Comparison of ENCODE assay signal across 8 mouse cellular contexts in the genomic region with DNA sequence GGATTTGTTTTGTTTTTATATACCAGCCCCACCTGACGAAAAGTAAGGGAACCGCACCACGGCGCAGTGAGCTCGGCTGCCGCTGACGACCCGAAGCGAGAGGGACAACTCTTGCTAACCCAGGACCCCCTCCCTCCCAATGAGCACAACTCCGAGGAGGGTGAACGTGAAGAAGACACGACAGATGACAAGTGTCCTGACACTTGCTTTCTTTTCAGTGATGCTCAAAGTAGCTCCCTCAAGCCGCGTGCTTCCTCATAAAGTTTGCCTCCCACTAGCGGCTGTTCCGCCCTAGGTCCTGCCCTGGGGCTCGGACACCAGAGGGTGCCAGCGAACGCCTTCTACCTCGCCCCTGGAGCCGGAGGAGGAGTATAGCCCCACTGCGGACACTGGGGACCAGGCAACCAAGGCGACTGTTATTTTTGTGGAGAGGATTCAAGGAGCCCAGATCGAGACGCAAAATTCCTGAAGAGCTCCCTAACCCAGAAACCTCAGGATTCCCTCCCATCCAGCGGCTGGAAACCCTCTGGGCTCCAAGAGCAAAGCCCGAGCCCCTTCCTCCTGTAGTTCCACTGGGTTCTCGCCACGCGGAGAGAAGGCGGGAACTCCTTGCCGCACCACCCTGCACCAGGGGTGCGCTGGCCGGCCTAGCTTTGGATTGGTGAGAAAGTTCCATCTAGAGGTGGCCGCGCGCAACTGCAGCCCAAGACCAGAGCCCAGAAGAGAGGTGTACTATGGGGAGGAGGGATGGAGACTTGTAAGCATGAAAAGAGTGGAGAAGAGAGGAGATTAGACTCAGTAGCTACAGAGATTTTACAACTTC. TPM values are rescaled to one million over a fixed set of nuclear protein-coding genes. Genes with fewer than 3 reads are reported as not detected.
DNase-seq lines count a peak whose midpoint lies in the region; ATAC-seq and TF ChIP-seq lines count a peak whose summit lies in the region.

No protein-coding gene starts in this region.

- POLR2A ChIA-PET in Patski (lab: Charles Lee), result no interaction called here

- ATAC-seq in Patski, result peak; percentile 97
- ATAC-seq in hindbrain, embryonic 14.5 days (ENCODE audit: low FRiP score), result peak; percentile 91

- peak; percentile 15 for DNase-seq in Patski (ENCODE audit: low read depth, low spot score)
- DNase-seq in cerebellum, postnatal 10 days, result peak; percentile 92 to 94
- peak; percentile 75 to 88 for DNase-seq in frontal cortex, postnatal 14 days (ENCODE audit: low spot score in 2 of 2)
- peak; percentile 83 for DNase-seq in hindbrain, embryonic 14.5 days (ENCODE audit: low spot score)
- peak; percentile 85 to 86 for DNase-seq in layer of hippocampus, postnatal 36 days
- peak; percentile 79 for DNase-seq in lung, postnatal 36 days
- peak; percentile 94 for DNase-seq in retina, postnatal 1 day
- peak; percentile 43 for DNase-seq in urinary bladder, adult 2 months (ENCODE audit: low spot score)

- H3K36me3 ChIP-seq in hindbrain, embryonic 14.5 days (replicated peaks; ENCODE audit: control insufficient read depth, insufficient read depth), result no peaks in the 10 kb centered on the region

- in situ Hi-C loops in Patski (cut with MboI; ENCODE audit: low pct_unique_long_range_greater_than_20kb), result loop anchor here (5.0 kb wide), 1 partner anchor 478 kb away; no protein-coding TSS in a partner anchor

- H3K27ac ChIP-seq in hindbrain, embryonic 14.5 days, result no peak overlapping the region

- CTCF ChIA-PET in Patski (lab: Charles Lee), result interaction anchor here (1.4 to 1.6 kb wide), 3 partner anchors 20 to 467 kb away, joined by 3 to 9 read pairs (median 6); no protein-coding TSS in a partner anchor

- H3K4me1 ChIP-seq in hindbrain, embryonic 14.5 days (replicated peaks; ENCODE audit: control insufficient read depth, insufficient read depth, low read length), result peaks cover 14% of the 10 kb centered on the region; the same call in 1 of the 2 replicates

- H3K9me3 ChIP-seq in hindbrain, embryonic 14.5 days (ENCODE audit: control insufficient read depth, low read length), result no peaks in the 10 kb centered on the region

- peak overlapping the region; percentile 68; the same call in 1 of the 2 replicates for H3K9ac ChIP-seq in hindbrain, embryonic 14.5 days

- under 1% methylated on average over 37 of the region's 37 CpGs for WGBS in hindbrain, embryonic 14.5 days

- peak overlapping the region; percentile 92 for H3K4me2 ChIP-seq in hindbrain, embryonic 14.5 days (replicated peaks)

- peaks cover 45% of the 10 kb centered on the region for H3K27me3 ChIP-seq in Patski
- H3K27me3 ChIP-seq in hindbrain, embryonic 14.5 days (ENCODE audit: control insufficient read depth, insufficient read depth, low read length), result peaks cover 26% of the 10 kb centered on the region

- TF ChIP-seq CTCF in Patski (IDR thresholded peaks at IDR 0.05), result peak; percentile 94

- peak overlapping the region; percentile 48 for H3K4me3 ChIP-seq in hindbrain, embryonic 14.5 days (replicated peaks; ENCODE audit: low read length)

RNA-seq across cellular contexts. Expression of a gene that starts 0.6 kb away (rescaled TPM):
- polyA plus RNA-seq in Patski (2021), result not detected
- polyA plus RNA-seq in hindbrain, embryonic 14.5 days (2014; fragmentation: Nextera tagmentation; extraction: Ambion mirVana), result 11.7 and 11.8 TPM in 2 replicates
- total RNA-seq in layer of hippocampus, postnatal 36 days (2021), result 1 to 10 TPM; 7.6 to 8.5 TPM
- polyA plus RNA-seq in urinary bladder, adult 2 months (2012; rRNA removed), result not detected in 2 replicates

Comparison
In these comparisons a context has a peak if more than half of its experiments do, and no peak if none do; other contexts are left out.
1. DNase-seq: peak in every context shown above with its lines; median percentile 94 in retina, postnatal 1 day; 93 in cerebellum, postnatal 10 days; 86 in layer of hippocampus, postnatal 36 days; 83 in hindbrain, embryonic 14.5 days; 82 in frontal cortex, postnatal 14 days; 79 in lung, postnatal 36 days; 43 in urinary bladder, adult 2 months; 15 in Patski.
2. RNA of a gene that starts 0.6 kb away (polyA plus RNA-seq): 11.7 to 11.8 TPM in hindbrain, embryonic 14.5 days; not detected in Patski (single experiment) and not detected in urinary bladder, adult 2 months; every median in the first group is over 10 times any median in the second.